Mouse (Mus musculus) intestine, postnatal 0 days (tissue): ENCODE measurements around the gene Gpr19. TPM values are rescaled to one million over a fixed set of nuclear protein-coding genes. Genes with fewer than 3 reads are reported as not detected.

Source experiments
- ATAC-seq: fragments of 200-750 bp; cut with Nextera tagmentation; 2 replicates; pipeline ENCODE4 v1.8.0; 2017; ENCODE audit warnings: mild to moderate bottlenecking, moderate TSS enrichment, moderate library complexity
- H3K27ac ChIP-seq: fragments of 300-500 bp; sonication (generic); 2 replicates; pipeline ENCODE4 v1.5.1; 2014; ENCODE audit warnings: mild to moderate bottlenecking, low read depth, low read length, moderate library complexity
- H3K27me3 ChIP-seq: fragments of 300-500 bp; sonication (generic); replicated peaks from 2 replicates; pipeline ENCODE4 v1.6.1; 2014; ENCODE audit warnings: low read length, mixed read lengths; ENCODE audit not compliant: control insufficient read depth, insufficient read depth
- H3K36me3 ChIP-seq: fragments of 300-500 bp; sonication (generic); 2 replicates; pipeline ENCODE4 v1.6.1; 2014; ENCODE audit warnings: mild to moderate bottlenecking, moderate library complexity; ENCODE audit not compliant: control insufficient read depth, insufficient read depth
- H3K4me1 ChIP-seq: fragments of 300-500 bp; sonication (generic); replicated peaks from 2 replicates; pipeline ENCODE4 v1.6.1; 2014; ENCODE audit warnings: antibody characterized with exemption, low read length, mixed read lengths; ENCODE audit not compliant: control insufficient read depth, insufficient read depth
- H3K4me2 ChIP-seq: fragments of 300-500 bp; sonication (generic); replicated peaks from 2 replicates; pipeline ENCODE4 v1.6.1; 2014; ENCODE audit warnings: low read depth, mild to moderate bottlenecking, moderate library complexity
- H3K4me3 ChIP-seq: fragments of 300-500 bp; sonication (generic); 2 replicates; pipeline ENCODE4 v1.5.1; 2014; ENCODE audit warnings: low read depth, low read length
- H3K9ac ChIP-seq: fragments of 300-500 bp; sonication (generic); 2 replicates; pipeline ENCODE4 v1.6.1; 2014; ENCODE audit warnings: mild to moderate bottlenecking, low read depth, low read length
- H3K9me3 ChIP-seq: fragments of 300-500 bp; sonication (generic); 2 replicates; pipeline ENCODE4 v1.6.1; 2016; ENCODE audit warnings: mixed run types; ENCODE audit not compliant: control insufficient read depth
- CTCF ChIP-seq: sonication (generic); IDR thresholded peaks from 2 replicates; pipeline ENCODE4 v1.5.1; 2016; ENCODE audit warnings: low read depth, mild to moderate bottlenecking, control low read depth, antibody characterized with exemption, moderate library complexity
- WGBS: fragments of 180-500 bp; shearing (Covaris S2); extraction: QIAGEN DNeasy Blood & Tissue Kit; methylation state at CpG from one replicate; pipeline ENCODE4 v1.1.7; 2014; 5-methylcytosine and 5-hydroxymethylcytosine counted together
- polyA plus RNA-seq: library from polyadenylated mRNA; unstranded; fragments of >200 nt; fragmentation: Nextera tagmentation; extraction: Ambion mirVana; gene quantifications from 2 replicates; pipeline ENCODE4 v1.2.1, GENCODE M21; 2015

The Gpr19 gene
- polyA plus RNA-seq, 1 experiment from 2014 or later = 6.5 TPM

- Histone ChIP-seq H3K4me2 (0 out of 2 replicates have a peak overlapping the region, but pooled peaks have one; percentile 18), H3K4me1 (no peaks in the 10 kb centered on the region), H3K27ac (no peak overlapping the region), H3K9ac (no peak overlapping the region), H3K4me3 (no peak overlapping the region), H3K9me3 (no peaks in the 10 kb centered on the region), H3K27me3 (no peaks in the 10 kb centered on the region), H3K36me3 (0 out of 2 replicates have a peak, but pooled peaks cover 7% of the 10 kb centered on the region)
- ATAC-seq = no peak
- no peak for TF ChIP-seq CTCF
- WGBS = 59% methylated on average over 4 of the region's 4 CpGs
Measured at GRCm38 (mm10) chr6:134925673-134926337, 27.4 kb upstream of the Gpr19 start.

- no peak overlapping the region for H3K4me3 ChIP-seq
- no peaks in the 10 kb centered on the region for H3K9me3 ChIP-seq
- no peak overlapping the region for H3K9ac ChIP-seq
- H3K4me2 ChIP-seq = no peak overlapping the region
- H3K36me3 ChIP-seq = 0 out of 2 replicates have a peak, but pooled peaks cover 7% of the 10 kb centered on the region
- no peak for TF ChIP-seq CTCF
- no peak overlapping the region for H3K27ac ChIP-seq
- ATAC-seq = no peak
- 48% methylated on average over 3 of the region's 3 CpGs for WGBS
- no peaks in the 10 kb centered on the region for H3K27me3 ChIP-seq
- H3K4me1 ChIP-seq = no peaks in the 10 kb centered on the region
Measured at GRCm38 (mm10) chr6:134924262-134924661, 25.9 kb upstream of the Gpr19 start.

GRCm38 (mm10) chr6:134923670-134924069, 25.3 kb upstream of the Gpr19 start:
- Histone ChIP-seq H3K4me1 (no peaks in the 10 kb centered on the region), H3K4me3 (0 out of 2 replicates have a peak overlapping the region, but pooled peaks have one; percentile 4), H3K4me2 (peak overlapping the region; percentile 97), H3K9me3 (no peaks in the 10 kb centered on the region), H3K27me3 (no peaks in the 10 kb centered on the region), H3K27ac (no peak overlapping the region), H3K36me3 (0 out of 2 replicates have a peak, but pooled peaks cover 7% of the 10 kb centered on the region), H3K9ac (no peak overlapping the region)
- ATAC-seq = no peak
- TF ChIP-seq CTCF = no peak
- WGBS = 67% methylated on average over 4 of the region's 4 CpGs

GRCm38 (mm10) chr6:134922511-134923195, 24.3 kb upstream of the Gpr19 start:
- H3K4me1 ChIP-seq = 0 out of 2 replicates have a peak, but pooled peaks cover 2% of the 10 kb centered on the region
- H3K27ac ChIP-seq = 0 out of 2 replicates have a peak overlapping the region, but pooled peaks have one; percentile 31
- no peaks in the 10 kb centered on the region for H3K9me3 ChIP-seq
- H3K4me3 ChIP-seq = peak overlapping the region; percentile 67
- TF ChIP-seq CTCF = no peak
- H3K36me3 ChIP-seq = 0 out of 2 replicates have a peak, but pooled peaks cover 7% of the 10 kb centered on the region
- H3K27me3 ChIP-seq = no peaks in the 10 kb centered on the region
- peak overlapping the region; percentile 97 for H3K4me2 ChIP-seq
- ATAC-seq = no peak
- peak overlapping the region; percentile 90 for H3K9ac ChIP-seq
- WGBS = 38% methylated on average over 9 of the region's 9 CpGs

GRCm38 (mm10) chr6:134921695-134922510, 23.5 kb upstream of the Gpr19 start:
- H3K4me1 ChIP-seq = 0 out of 2 replicates have a peak, but pooled peaks cover 4% of the 10 kb centered on the region
- peak overlapping the region; percentile 90 for H3K9ac ChIP-seq
- no peaks in the 10 kb centered on the region for H3K27me3 ChIP-seq
- H3K4me2 ChIP-seq = peak overlapping the region; percentile 97
- WGBS = 6% methylated on average over 20 of the region's 20 CpGs
- 0 out of 2 replicates have a peak, but pooled peaks cover 7% of the 10 kb centered on the region for H3K36me3 ChIP-seq
- no peak for ATAC-seq
- H3K4me3 ChIP-seq = peak overlapping the region; percentile 67
- peak overlapping the region; percentile 94; the same call in 1 of the 2 replicates for H3K27ac ChIP-seq
- no peak for TF ChIP-seq CTCF
- no peaks in the 10 kb centered on the region for H3K9me3 ChIP-seq
